Mouse (Mus musculus): ENCODE measurements around the gene Kcnh3. TPM values are rescaled to one million over a fixed set of nuclear protein-coding genes. Genes with fewer than 3 reads are reported as not detected.

Gene Kcnh3
- polyA plus RNA-seq, 2 experiments from 2014 or later = 0.22 to 1.3 TPM

GRCm38 (mm10) chr15:99290586-99290985 is 65.9 kb downstream of the Kcnh3 start:
- ATAC-seq = no peak

Other genes with a start within 250 kb of the Kcnh3 start
- gene Tuba1c, start 195.0 kb upstream of the Kcnh3 start, polyA plus RNA-seq (2017; shearing (Covaris generic)) = 100 to 1,000 TPM in 1 of 2 experiments, 10 to 100 TPM in 1; 74.6 to 131 TPM
- not detected for gene Prph, start 169.7 kb upstream of the Kcnh3 start, polyA plus RNA-seq (2017; shearing (Covaris generic))
- gene Troap, start 150.3 kb upstream of the Kcnh3 start, polyA plus RNA-seq (2017; shearing (Covaris generic)) = 1 to 10 TPM in 1 of 2 experiments, under 1 TPM in 1; 0.59 to 1.3 TPM
- not detected for gene C1ql4, start 137.0 kb upstream of the Kcnh3 start, polyA plus RNA-seq (2017; shearing (Covaris generic))
- gene Dnajc22, start 131.7 kb upstream of the Kcnh3 start, polyA plus RNA-seq (2017; shearing (Covaris generic)) = not detected
- under 1 TPM in 1 of 2 experiments, not detected in 1; 0.62 TPM for gene Spats2, start 98.9 kb upstream of the Kcnh3 start, polyA plus RNA-seq (2017; shearing (Covaris generic))
- 10 to 100 TPM; 51.4 to 62.3 TPM for gene Mcrs1, start 27.1 kb downstream of the Kcnh3 start, polyA plus RNA-seq (2017; shearing (Covaris generic))
- 10 to 100 TPM in 1 of 2 experiments, 1 to 10 TPM in 1; 9.7 to 17.7 TPM for gene Prpf40b, start 70.2 kb downstream of the Kcnh3 start, polyA plus RNA-seq (2017; shearing (Covaris generic))
- gene Fam186b, start 71.0 kb downstream of the Kcnh3 start, polyA plus RNA-seq (2017; shearing (Covaris generic)) = under 1 TPM; 0.16 to 0.18 TPM
- 10 to 100 TPM in 1 of 2 experiments, 1 to 10 TPM in 1; 7.7 to 16.0 TPM for gene Fmnl3, start 145.6 kb downstream of the Kcnh3 start, polyA plus RNA-seq (2017; shearing (Covaris generic))
- gene Tmbim6, start 168.0 kb downstream of the Kcnh3 start, polyA plus RNA-seq (2017; shearing (Covaris generic)) = 1,000 to 10,000 TPM; 1,029 to 1,509 TPM
- 1 to 10 TPM; 1.2 to 2.3 TPM for gene Nckap5l, start 232.9 kb downstream of the Kcnh3 start, polyA plus RNA-seq (2017; shearing (Covaris generic))
- gene Bcdin3d, start 249.9 kb downstream of the Kcnh3 start, polyA plus RNA-seq (2017; shearing (Covaris generic)) = 10 to 100 TPM; 27.9 to 41.0 TPM

All from CD4-positive, CD25-positive, alpha-beta regulatory T cell, adult 4 months (primary cell).